Mouse (Mus musculus) left cerebral cortex, postnatal 25 days (tissue): ENCODE measurements around the gene Trpm5. TPM values are rescaled to one million over a fixed set of nuclear protein-coding genes. Genes with fewer than 3 reads are reported as not detected.

Experiments
- DNase-seq, 2 experiments: peaks; one replicate each; pipeline ENCODE4 v3.0.0; 2022; ENCODE audit warnings: low spot score in 2 of 2, mixed read lengths in 1 of 2
- intact Hi-C: fragments of 180-260 bp; cut with DNase I; formaldehyde crosslinking; loops from one replicate; pipeline ENCODE4 v1.15.1; 2025
- total RNA-seq, 2 experiments: library from RNA; stranded (reverse); gene quantifications; 2 replicates each; pipeline ENCODE4 v1.2.3; 2021

Gene Trpm5
- total RNA-seq, 2 experiments from 2014 or later = not detected

- intact Hi-C loops = no loop called here
- DNase-seq = no peak
These were observed 45.1 kb downstream of the Trpm5 start for GRCm38 (mm10) chr7:143049331-143049730.

- no peak for DNase-seq
- intact Hi-C loops = no loop called here
These were observed 48.1 kb downstream of the Trpm5 start for GRCm38 (mm10) chr7:143046358-143046757.

GRCm38 (mm10) chr7:143044826-143045206 lies 49.6 kb downstream of the Trpm5 start:
- DNase-seq = no peak

GRCm38 (mm10) chr7:143044049-143044825 lies 50.2 kb downstream of the Trpm5 start:
- DNase-seq = no peak
- intact Hi-C loops = no loop called here

More at GRCm38 (mm10) chr7:143044826-143045206, 49.6 kb downstream of the Trpm5 start:
- intact Hi-C loops = no loop called here

GRCm38 (mm10) chr7:143042897-143043300 lies 51.5 kb downstream of the Trpm5 start:
- intact Hi-C loops = no loop called here

GRCm38 (mm10) chr7:143042089-143042488 lies 52.4 kb downstream of the Trpm5 start:
- no peak for DNase-seq
- intact Hi-C loops = no loop called here

More at GRCm38 (mm10) chr7:143042897-143043300, 51.5 kb downstream of the Trpm5 start:
- DNase-seq = no peak

GRCm38 (mm10) chr7:143041138-143041822 lies 53.2 kb downstream of the Trpm5 start:
- intact Hi-C loops = no loop called here
- DNase-seq = no peak

GRCm38 (mm10) chr7:143040561-143040960 lies 53.9 kb downstream of the Trpm5 start:
- DNase-seq = no peak
- intact Hi-C loops = no loop called here

GRCm38 (mm10) chr7:143038174-143038931 lies 56.1 kb downstream of the Trpm5 start:
- intact Hi-C loops = no loop called here
- no peak for DNase-seq

GRCm38 (mm10) chr7:143037306-143037705 lies 57.1 kb downstream of the Trpm5 start:
- intact Hi-C loops = no loop called here
- DNase-seq = no peak

- no peak for DNase-seq
- intact Hi-C loops = no loop called here
These were observed 57.7 kb downstream of the Trpm5 start for GRCm38 (mm10) chr7:143036787-143037186.

GRCm38 (mm10) chr7:143034519-143035450 lies 59.7 kb downstream of the Trpm5 start:
- intact Hi-C loops = no loop called here
- no peak for DNase-seq

GRCm38 (mm10) chr7:143034112-143034511 lies 60.3 kb downstream of the Trpm5 start:
- intact Hi-C loops = no loop called here
- DNase-seq = no peak

GRCm38 (mm10) chr7:143033581-143033980 lies 60.9 kb downstream of the Trpm5 start:
- DNase-seq = peak in 1 of 2 experiments; percentile 67
- intact Hi-C loops = no loop called here

- intact Hi-C loops = no loop called here
- no peak for DNase-seq
These were observed 62.6 kb downstream of the Trpm5 start for GRCm38 (mm10) chr7:143031816-143032215.

- no peak for DNase-seq
- intact Hi-C loops = no loop called here
These were observed 67.2 kb downstream of the Trpm5 start for GRCm38 (mm10) chr7:143027196-143027595.

- intact Hi-C loops = no loop called here
These were observed 68.9 kb downstream of the Trpm5 start for GRCm38 (mm10) chr7:143025496-143025895.

GRCm38 (mm10) chr7:143024293-143024692 lies 70.1 kb downstream of the Trpm5 start:
- intact Hi-C loops = no loop called here
- DNase-seq = no peak

More at GRCm38 (mm10) chr7:143025496-143025895, 68.9 kb downstream of the Trpm5 start:
- DNase-seq = no peak

- intact Hi-C loops = no loop called here
- DNase-seq = no peak
These were observed 70.9 kb downstream of the Trpm5 start for GRCm38 (mm10) chr7:143023499-143023898.
